22 mouse cellular contexts compared by ENCODE assay signal in the genomic region with DNA sequence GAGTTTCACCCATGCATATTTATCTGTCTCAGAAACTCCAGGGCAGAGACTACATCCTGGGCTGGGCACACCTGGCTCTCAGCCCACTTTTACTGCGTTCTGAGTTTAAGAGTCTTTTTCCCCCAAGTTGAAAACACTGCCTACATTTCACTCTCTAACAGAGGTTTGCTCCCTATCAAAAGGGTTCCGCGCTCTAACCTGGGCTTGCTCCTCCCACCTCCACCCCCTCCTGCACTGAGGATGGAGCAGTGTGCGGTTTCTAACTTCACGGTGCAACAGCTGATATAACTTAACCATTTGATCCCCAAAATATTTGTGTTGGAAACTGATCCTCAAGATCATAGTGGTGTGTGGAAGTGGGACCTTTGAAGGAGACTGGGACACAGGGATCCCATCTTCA. TPM values are rescaled to one million over a fixed set of nuclear protein-coding genes. Genes with fewer than 3 reads are reported as not detected.
A peak's percentile ranks its signal among the peaks of the same experiment; 100 is the strongest.
DNase-seq lines count a peak whose midpoint lies in the region; ATAC-seq lines count a peak whose summit lies in the region.
"Had no signal": no experiment of that assay in that cellular context is flagged by ENCODE, and none has a peak within 500 bp of the region (broad histone marks: within the 10 kb centered on the region; RNA-seq: fewer than 3 reads in every experiment).

No protein-coding gene starts in this region.

- DNase-seq in embryonic facial prominence, embryonic 10.5 days (ENCODE audit: low spot score), result no peak
- DNase-seq in thymus, postnatal 0 days (ENCODE audit: low spot score), result peak; percentile 19
- no peak for DNase-seq in thymus, adult 18-20 months
- DNase-seq in induced T-regulatory cell, adult 2 months (ENCODE audit: low read depth), result peak; percentile 77
- DNase-seq in thymus, postnatal 25 days, result peak; percentile 13
- DNase-seq in layer of hippocampus, adult 9-11 months, result no peak
- DNase-seq: adrenal gland, postnatal 14 days; cerebellum, adult 2 months; cerebellum, postnatal 25 days; embryo, embryonic 11 days; gastrocnemius, postnatal 10 days; kidney, adult 18-20 months; left cerebral cortex, postnatal 4 days; lung, postnatal 10 days; right cerebral cortex, postnatal 14 days had no signal

- 28% methylated on average over 5 of the region's 5 CpGs for WGBS in embryonic facial prominence, embryonic 15.5 days
- 55% methylated on average over 5 of the region's 5 CpGs for WGBS in embryonic facial prominence, embryonic 10.5 days
- WGBS in neural tube, embryonic 15.5 days, result 59% methylated on average over 5 of the region's 5 CpGs

- H3K9me3 ChIP-seq in embryonic facial prominence, embryonic 15.5 days (replicated peaks), result no peaks in the 10 kb centered on the region
- H3K9me3 ChIP-seq in embryonic facial prominence, embryonic 10.5 days, result no peaks in the 10 kb centered on the region
- H3K9me3 ChIP-seq in neural tube, embryonic 15.5 days (replicated peaks), result no peaks in the 10 kb centered on the region
- H3K9me3 ChIP-seq: forebrain, embryonic 15.5 days had no signal

- no peak for ATAC-seq in embryonic facial prominence, embryonic 15.5 days (ENCODE audit: insufficient number of reproducible peaks, low FRiP score, low TSS enrichment, low read depth)
- ATAC-seq in neural tube, embryonic 15.5 days (ENCODE audit: low FRiP score), result no peak
- ATAC-seq: forebrain, embryonic 15.5 days had no signal

- no peaks in the 10 kb centered on the region for H3K36me3 ChIP-seq in embryonic facial prominence, embryonic 15.5 days
- H3K36me3 ChIP-seq in embryonic facial prominence, embryonic 10.5 days (replicated peaks), result no peaks in the 10 kb centered on the region
- no peaks in the 10 kb centered on the region for H3K36me3 ChIP-seq in neural tube, embryonic 15.5 days
- H3K36me3 ChIP-seq: forebrain, embryonic 15.5 days had no signal

- no peak overlapping the region for H3K9ac ChIP-seq in embryonic facial prominence, embryonic 15.5 days
- H3K9ac ChIP-seq in neural tube, embryonic 15.5 days (replicated peaks), result no peak overlapping the region
- H3K9ac ChIP-seq: forebrain, embryonic 15.5 days had no signal

- no peaks in the 10 kb centered on the region for H3K27me3 ChIP-seq in embryonic facial prominence, embryonic 15.5 days
- peaks cover 22% of the 10 kb centered on the region for H3K27me3 ChIP-seq in embryonic facial prominence, embryonic 10.5 days (replicated peaks; ENCODE audit: low read depth, poor library complexity, severe bottlenecking)
- H3K27me3 ChIP-seq in neural tube, embryonic 15.5 days (replicated peaks), result no peaks in the 10 kb centered on the region
- H3K27me3 ChIP-seq: forebrain, embryonic 15.5 days had no signal

- 0 out of 2 replicates have a peak overlapping the region, but pooled peaks have one; percentile 17 for H3K27ac ChIP-seq in embryonic facial prominence, embryonic 15.5 days (replicated peaks)
- H3K27ac ChIP-seq in embryonic facial prominence, embryonic 10.5 days (replicated peaks), result no peak overlapping the region
- no peak overlapping the region for H3K27ac ChIP-seq in neural tube, embryonic 15.5 days (replicated peaks)
- H3K27ac ChIP-seq: forebrain, embryonic 15.5 days; kidney, postnatal 0 days; left cerebral cortex, adult 2 months had no signal

- 0 out of 2 replicates have a peak, but pooled peaks cover 6% of the 10 kb centered on the region for H3K4me1 ChIP-seq in embryonic facial prominence, embryonic 15.5 days
- peaks cover 5% of the 10 kb centered on the region; the same call in 1 of the 2 replicates for H3K4me1 ChIP-seq in embryonic facial prominence, embryonic 10.5 days
- H3K4me1 ChIP-seq in neural tube, embryonic 15.5 days, result no peaks in the 10 kb centered on the region
- H3K4me1 ChIP-seq: forebrain, embryonic 15.5 days had no signal

- no peak overlapping the region for H3K4me2 ChIP-seq in embryonic facial prominence, embryonic 15.5 days (replicated peaks)
- no peak overlapping the region for H3K4me2 ChIP-seq in neural tube, embryonic 15.5 days
- H3K4me2 ChIP-seq: forebrain, embryonic 15.5 days; heart, embryonic 11.5 days; midbrain, embryonic 11.5 days had no signal

- no peak overlapping the region for H3K4me3 ChIP-seq in embryonic facial prominence, embryonic 15.5 days (replicated peaks)
- no peak overlapping the region for H3K4me3 ChIP-seq in embryonic facial prominence, embryonic 10.5 days
- H3K4me3 ChIP-seq in neural tube, embryonic 15.5 days (replicated peaks), result no peak overlapping the region
- H3K4me3 ChIP-seq: forebrain, embryonic 15.5 days; left cerebral cortex, adult 2 months had no signal

RNA-seq across cellular contexts. Expression of a gene that starts 7.2 kb away (rescaled TPM):
- polyA plus RNA-seq in embryonic facial prominence, embryonic 15.5 days (2015; fragmentation: Nextera tagmentation; extraction: Ambion mirVana), result 8.8 and 10.6 TPM in 2 replicates
- polyA plus RNA-seq in embryonic facial prominence, embryonic 10.5 days (2016; fragmentation: Nextera tagmentation; extraction: Ambion mirVana), result 1.2 and 1.4 TPM in 2 replicates
- 3.5 and 4.0 TPM in 2 replicates for polyA plus RNA-seq in thymus, postnatal 0 days (2015; fragmentation: Nextera tagmentation; extraction: Ambion mirVana)
- polyA plus RNA-seq in neural tube, embryonic 15.5 days (2015; fragmentation: Nextera tagmentation; extraction: Ambion mirVana), result 3.6 and 4.5 TPM in 2 replicates

RNA-seq across cellular contexts. Expression of a gene that starts 27.5 kb away (rescaled TPM):
- 23.6 and 24.1 TPM in 2 replicates for polyA plus RNA-seq in embryonic facial prominence, embryonic 15.5 days (2015; fragmentation: Nextera tagmentation; extraction: Ambion mirVana)
- polyA plus RNA-seq in embryonic facial prominence, embryonic 10.5 days (2016; fragmentation: Nextera tagmentation; extraction: Ambion mirVana), result 9.5 and 13.9 TPM in 2 replicates
- polyA plus RNA-seq in thymus, postnatal 0 days (2015; fragmentation: Nextera tagmentation; extraction: Ambion mirVana), result 12.9 and 16.6 TPM in 2 replicates
- 17.6 and 18.4 TPM in 2 replicates for polyA plus RNA-seq in neural tube, embryonic 15.5 days (2015; fragmentation: Nextera tagmentation; extraction: Ambion mirVana)

Comparison
In these comparisons a context has a peak if more than half of its experiments do, and no peak if none do; other contexts are left out.
1. DNase-seq: peak in thymus, postnatal 0 days (single experiment), induced T-regulatory cell, adult 2 months (single experiment) and thymus, postnatal 25 days (single experiment); none in embryonic facial prominence, embryonic 10.5 days (single experiment), thymus, adult 18-20 months (0 of 2) and layer of hippocampus, adult 9-11 months (single experiment).